Mouse (Mus musculus): Measurements from ENCODE around the gene Dynll1. TPM values are rescaled to one million over a fixed set of nuclear protein-coding genes. Genes with fewer than 3 reads are reported as not detected.

Gene Dynll1
- polyA plus RNA-seq, 1 experiment from 2014 or later = 1,757 TPM

- WGBS = under 1% methylated on average over 46 of the region's 46 CpGs
- Histone ChIP-seq H3K27me3 (no peaks in the 10 kb centered on the region), H3K4me1 (peaks cover 32% of the 10 kb centered on the region), H3K9ac (peak overlapping the region; percentile 82), H3K4me3 (peak overlapping the region; percentile 62), H3K36me3 (ENCODE audit: poor library complexity, severe bottlenecking) (peaks cover 41% of the 10 kb centered on the region), H3K27ac (peak overlapping the region; percentile 90), H3K9me3 (replicated peaks) (no peaks in the 10 kb centered on the region), H3K4me2 (peak overlapping the region; percentile 83)
- ATAC-seq = no peak; the same call in none of the 2 replicates
Observed at GRCm38 (mm10) chr5:115300035-115300744, 609 bp downstream of the Dynll1 start.

- Histone ChIP-seq H3K4me3 (no peak overlapping the region), H3K36me3 (ENCODE audit: poor library complexity, severe bottlenecking) (peaks cover 76% of the 10 kb centered on the region), H3K9ac (no peak overlapping the region), H3K9me3 (replicated peaks) (no peaks in the 10 kb centered on the region), H3K4me1 (peaks cover 27% of the 10 kb centered on the region), H3K4me2 (no peak overlapping the region), H3K27ac (no peak overlapping the region), H3K27me3 (no peaks in the 10 kb centered on the region)
- WGBS = 92% methylated on average over 10 of the region's 10 CpGs
- ATAC-seq = no peak
Observed at GRCm38 (mm10) chr5:115296347-115296746, 4.5 kb downstream of the Dynll1 start.

- Histone ChIP-seq H3K4me1 (peaks cover 20% of the 10 kb centered on the region), H3K9ac (no peak overlapping the region), H3K4me3 (no peak overlapping the region), H3K4me2 (no peak overlapping the region), H3K9me3 (replicated peaks) (no peaks in the 10 kb centered on the region), H3K27ac (no peak overlapping the region), H3K36me3 (ENCODE audit: poor library complexity, severe bottlenecking) (peaks cover 95% of the 10 kb centered on the region), H3K27me3 (no peaks in the 10 kb centered on the region)
- 92% methylated on average over 8 of the region's 8 CpGs for WGBS
- no peak for ATAC-seq
Observed at GRCm38 (mm10) chr5:115294173-115294572, 6.6 kb downstream of the Dynll1 start.

GRCm38 (mm10) chr5:115284735-115285134 lies 16.1 kb downstream of the Dynll1 start:
- no peak overlapping the region for H3K4me3 ChIP-seq
- no peak overlapping the region for H3K4me2 ChIP-seq
- peaks cover 49% of the 10 kb centered on the region for H3K36me3 ChIP-seq (ENCODE audit: poor library complexity, severe bottlenecking)
- H3K4me1 ChIP-seq = peaks cover 6% of the 10 kb centered on the region
- WGBS = 88% methylated on average over 3 of the region's 3 CpGs
- H3K27ac ChIP-seq = no peak overlapping the region
- no peak overlapping the region for H3K9ac ChIP-seq
- H3K27me3 ChIP-seq = no peaks in the 10 kb centered on the region
- ATAC-seq = no peak
- no peaks in the 10 kb centered on the region for H3K9me3 ChIP-seq (replicated peaks)

- Histone ChIP-seq H3K4me1 (peaks cover 6% of the 10 kb centered on the region), H3K36me3 (ENCODE audit: poor library complexity, severe bottlenecking) (peaks cover 22% of the 10 kb centered on the region), H3K9me3 (replicated peaks) (no peaks in the 10 kb centered on the region; the same call in 1 of the 2 replicates), H3K4me3 (peak overlapping the region; percentile 97), H3K4me2 (peak overlapping the region; percentile 97), H3K27ac (0 out of 2 replicates have a peak overlapping the region, but pooled peaks have one; percentile 31), H3K27me3 (no peaks in the 10 kb centered on the region), H3K9ac (peak overlapping the region; percentile 89)
- 10% methylated on average over 17 of the region's 17 CpGs for WGBS
- ATAC-seq = 0 out of 2 replicates have a peak, but pooled peaks have one; percentile 10
Observed at GRCm38 (mm10) chr5:115280050-115280687, 20.6 kb downstream of the Dynll1 start.

GRCm38 (mm10) chr5:115279226-115280049 lies 21.4 kb downstream of the Dynll1 start, which contains the start of gene Coq5:
Gene Coq5, plus strand, starts transcription at chr5:115279666.
- H3K27me3 ChIP-seq = no peaks in the 10 kb centered on the region
- H3K4me1 ChIP-seq = peaks cover 6% of the 10 kb centered on the region
- peak within 1 kb of the TSS; percentile 97 for H3K4me2 ChIP-seq
- 4% methylated on average over 44 of the region's 45 CpGs for WGBS
- no peaks in the 10 kb centered on the region; the same call in 1 of the 2 replicates for H3K9me3 ChIP-seq (replicated peaks)
- peak; percentile 82 for ATAC-seq
- peaks cover 17% of the 10 kb centered on the region for H3K36me3 ChIP-seq (ENCODE audit: poor library complexity, severe bottlenecking)
- H3K4me3 ChIP-seq = peak within 1 kb of the TSS; percentile 97
- peak within 1 kb of the TSS; percentile 89 for H3K9ac ChIP-seq
- 0 out of 2 replicates have a peak within 1 kb of the TSS, but pooled peaks have one; percentile 31 for H3K27ac ChIP-seq

GRCm38 (mm10) chr5:115278785-115279184 lies 22.0 kb downstream of the Dynll1 start:
- no peak overlapping the region for H3K4me2 ChIP-seq
- no peak overlapping the region for H3K4me3 ChIP-seq
- peaks cover 6% of the 10 kb centered on the region for H3K4me1 ChIP-seq
- H3K27ac ChIP-seq = no peak overlapping the region
- H3K27me3 ChIP-seq = no peaks in the 10 kb centered on the region
- H3K9me3 ChIP-seq (replicated peaks) = no peaks in the 10 kb centered on the region; the same call in 1 of the 2 replicates
- H3K9ac ChIP-seq = no peak overlapping the region
- peaks cover 11% of the 10 kb centered on the region for H3K36me3 ChIP-seq (ENCODE audit: poor library complexity, severe bottlenecking)
- 64% methylated on average over 2 of the region's 2 CpGs for WGBS
- 0 out of 2 replicates have a peak, but pooled peaks have one; percentile 6 for ATAC-seq

- ATAC-seq = no peak
- H3K4me3 ChIP-seq = no peak overlapping the region
- H3K4me1 ChIP-seq = peaks cover 11% of the 10 kb centered on the region
- no peaks in the 10 kb centered on the region for H3K27me3 ChIP-seq
- 0 out of 2 replicates have a peak, but pooled peaks cover 3% of the 10 kb centered on the region for H3K36me3 ChIP-seq (ENCODE audit: poor library complexity, severe bottlenecking)
- no peak overlapping the region for H3K9ac ChIP-seq
- no peak overlapping the region for H3K4me2 ChIP-seq
- H3K27ac ChIP-seq = no peak overlapping the region
- 97% methylated on average over 1 of the region's 1 CpGs for WGBS
- H3K9me3 ChIP-seq (replicated peaks) = no peaks in the 10 kb centered on the region; the same call in 1 of the 2 replicates
Observed at GRCm38 (mm10) chr5:115278053-115278452, 22.7 kb downstream of the Dynll1 start.

GRCm38 (mm10) chr5:115275998-115276397 lies 24.8 kb downstream of the Dynll1 start:
- H3K27me3 ChIP-seq = no peaks in the 10 kb centered on the region
- no peak overlapping the region for H3K27ac ChIP-seq
- H3K4me2 ChIP-seq = no peak overlapping the region
- 34% methylated on average over 14 of the region's 14 CpGs for WGBS
- ATAC-seq = no peak
- H3K9me3 ChIP-seq (replicated peaks) = no peaks in the 10 kb centered on the region; the same call in 1 of the 2 replicates
- H3K9ac ChIP-seq = no peak overlapping the region
- H3K4me1 ChIP-seq = peaks cover 18% of the 10 kb centered on the region
- no peak overlapping the region for H3K4me3 ChIP-seq
- no peaks in the 10 kb centered on the region for H3K36me3 ChIP-seq (ENCODE audit: poor library complexity, severe bottlenecking)

- H3K27ac ChIP-seq = no peak overlapping the region
- WGBS = 84% methylated on average over 1 of the region's 1 CpGs
- peaks cover 24% of the 10 kb centered on the region for H3K4me1 ChIP-seq
- H3K4me3 ChIP-seq = no peak overlapping the region
- no peak overlapping the region for H3K9ac ChIP-seq
- peaks cover 3% of the 10 kb centered on the region for H3K36me3 ChIP-seq (ENCODE audit: poor library complexity, severe bottlenecking)
- ATAC-seq = no peak
- no peaks in the 10 kb centered on the region; the same call in 1 of the 2 replicates for H3K9me3 ChIP-seq (replicated peaks)
- no peaks in the 10 kb centered on the region for H3K27me3 ChIP-seq
- H3K4me2 ChIP-seq = no peak overlapping the region
Observed at GRCm38 (mm10) chr5:115274771-115275170, 26.0 kb downstream of the Dynll1 start.

GRCm38 (mm10) chr5:115274353-115274752 lies 26.4 kb downstream of the Dynll1 start:
- H3K4me3 ChIP-seq = no peak overlapping the region
- no peak overlapping the region for H3K27ac ChIP-seq
- H3K9me3 ChIP-seq (replicated peaks) = no peaks in the 10 kb centered on the region; the same call in 1 of the 2 replicates
- H3K9ac ChIP-seq = no peak overlapping the region
- H3K4me2 ChIP-seq = no peak overlapping the region
- no peaks in the 10 kb centered on the region for H3K27me3 ChIP-seq
- H3K4me1 ChIP-seq = peaks cover 28% of the 10 kb centered on the region
- no peak for ATAC-seq
- 61% methylated on average over 1 of the region's 1 CpGs for WGBS
- peaks cover 7% of the 10 kb centered on the region for H3K36me3 ChIP-seq (ENCODE audit: poor library complexity, severe bottlenecking)

Measured in forebrain, embryonic 13.5 days (tissue).